Comparison of ENCODE assay signal across 11 mouse cellular contexts in the genomic region with DNA sequence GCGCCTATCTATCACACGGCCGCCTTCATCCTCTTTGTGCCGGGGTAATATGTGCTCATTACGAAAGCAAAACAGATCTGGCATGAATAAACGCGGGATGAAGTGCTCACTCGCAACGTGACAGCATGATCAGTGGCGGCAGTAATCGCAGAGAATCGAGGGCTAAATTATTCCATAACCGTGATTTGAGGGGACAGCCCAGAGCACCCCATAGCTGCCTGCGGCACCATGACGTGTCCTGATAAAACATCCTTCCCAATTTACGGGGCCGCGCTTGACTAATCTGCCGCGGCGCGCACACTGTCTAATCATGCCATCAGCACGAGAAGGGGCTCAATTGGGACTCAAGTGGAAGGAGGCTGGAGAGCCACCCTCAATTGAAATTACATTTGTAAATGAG.
DNase-seq lines count a peak whose midpoint lies in the region; ATAC-seq and TF ChIP-seq lines count a peak whose summit lies in the region.
"Had no signal": no experiment of that assay in that cellular context is flagged by ENCODE, and none has a peak within 500 bp of the region (broad histone marks: within the 10 kb centered on the region; RNA-seq: fewer than 3 reads in every experiment).

No protein-coding gene starts in this region.

- H3K9ac ChIP-seq in heart, embryonic 13.5 days: no peak overlapping the region
- H3K9ac ChIP-seq in hindbrain, embryonic 13.5 days: 0 out of 2 replicates have a peak overlapping the region, but pooled peaks have one; percentile 19
- H3K9ac ChIP-seq in neural tube, embryonic 12.5 days: no peak overlapping the region

- H3K4me3 ChIP-seq in heart, embryonic 13.5 days: no peak overlapping the region
- peak overlapping the region; percentile 9; the same call in 1 of the 2 replicates for H3K4me3 ChIP-seq in hindbrain, embryonic 13.5 days
- no peak overlapping the region for H3K4me3 ChIP-seq in neural tube, embryonic 12.5 days
- H3K4me3 ChIP-seq: erythroblast, embryonic 14.5 days had no signal

- H3K4me1 ChIP-seq in heart, embryonic 13.5 days: peaks cover 5% of the 10 kb centered on the region
- H3K4me1 ChIP-seq in hindbrain, embryonic 13.5 days (replicated peaks): peaks cover 57% of the 10 kb centered on the region
- H3K4me1 ChIP-seq in neural tube, embryonic 12.5 days: peaks cover 22% of the 10 kb centered on the region

- TF ChIP-seq CTCF in brain, embryonic 14.5 days (IDR thresholded peaks at IDR 0.05; ENCODE audit: borderline replicate concordance, extremely low read depth, insufficient read depth, insufficient read length): no peak

- 45% methylated on average over 23 of the region's 23 CpGs for whole genome bisulfite sequencing in heart, embryonic 13.5 days
- WGBS in hindbrain, embryonic 13.5 days: 23% methylated on average over 23 of the region's 23 CpGs
- WGBS in neural tube, embryonic 12.5 days: 38% methylated on average over 23 of the region's 23 CpGs

- DNase-seq in heart, adult 9 months (ENCODE audit: low spot score in 2 of 2): no peak
- DNase-seq in brain, embryonic 14.5 days (ENCODE audit: low read depth): peak; percentile 72
- no peak for DNase-seq in spleen, postnatal 36 days (ENCODE audit: low spot score in 2 of 2)
- DNase-seq in urinary bladder, postnatal 10 days (ENCODE audit: low spot score): no peak
- no peak for DNase-seq in gastrocnemius, adult 8-10 months (ENCODE audit: low spot score in 2 of 2)
- DNase-seq: lung, postnatal 10 days; thymus, postnatal 36 days had no signal

- TF ChIP-seq POLR2A in brain, embryonic 14.5 days (IDR thresholded peaks at IDR 0.05; ENCODE audit: borderline replicate concordance, extremely low read depth, insufficient read depth, insufficient read length, poor library complexity, severe bottlenecking): no peak

- peak overlapping the region; percentile 4; the same call in 1 of the 2 replicates for H3K4me2 ChIP-seq in heart, embryonic 13.5 days
- peak overlapping the region; percentile 41 for H3K4me2 ChIP-seq in hindbrain, embryonic 13.5 days
- peak overlapping the region; percentile 10 for H3K4me2 ChIP-seq in neural tube, embryonic 12.5 days (replicated peaks)

- no peaks in the 10 kb centered on the region for H3K9me3 ChIP-seq in heart, embryonic 13.5 days
- no peaks in the 10 kb centered on the region for H3K9me3 ChIP-seq in hindbrain, embryonic 13.5 days
- no peaks in the 10 kb centered on the region for H3K9me3 ChIP-seq in neural tube, embryonic 12.5 days

- no peaks in the 10 kb centered on the region for H3K36me3 ChIP-seq in heart, embryonic 13.5 days
- H3K36me3 ChIP-seq in hindbrain, embryonic 13.5 days: no peaks in the 10 kb centered on the region
- H3K36me3 ChIP-seq in neural tube, embryonic 12.5 days: no peaks in the 10 kb centered on the region

- no peak for ATAC-seq in heart, embryonic 13.5 days (ENCODE audit: extremely low read depth, insufficient number of reproducible peaks, low FRiP score, low TSS enrichment)
- 0 out of 2 replicates have a peak, but pooled peaks have one; percentile 34 for ATAC-seq in hindbrain, embryonic 13.5 days (ENCODE audit: low FRiP score)
- 0 out of 2 replicates have a peak, but pooled peaks have one; percentile 15 for ATAC-seq in neural tube, embryonic 12.5 days (ENCODE audit: low FRiP score, low read depth)

- peaks cover 91% of the 10 kb centered on the region for H3K27me3 ChIP-seq in heart, embryonic 13.5 days (replicated peaks)
- H3K27me3 ChIP-seq in hindbrain, embryonic 13.5 days: peaks cover 80% of the 10 kb centered on the region
- peaks cover 64% of the 10 kb centered on the region for H3K27me3 ChIP-seq in neural tube, embryonic 12.5 days (replicated peaks)

- no peak overlapping the region for H3K27ac ChIP-seq in heart, embryonic 13.5 days (replicated peaks)
- H3K27ac ChIP-seq in hindbrain, embryonic 13.5 days: peak overlapping the region; percentile 48; the same call in 1 of the 2 replicates
- no peak overlapping the region for H3K27ac ChIP-seq in neural tube, embryonic 12.5 days
